Mouse (Mus musculus): Measurements from ENCODE around the gene Ybx2.

GRCm38 (mm10) chr11:69931769-69932168 is 3.8 kb upstream of the Ybx2 start:
- TF ChIP-seq CTCF (IDR thresholded peaks at IDR 0.05; ENCODE audit: extremely low read depth, insufficient read depth, low read length) (no peak), POLR2A (IDR thresholded peaks at IDR 0.05; ENCODE audit: extremely low read depth, insufficient read depth, low read length) (no peak)
